Mouse (Mus musculus): ENCODE data around the gene Pts. TPM values are rescaled to one million over a fixed set of nuclear protein-coding genes. Genes with fewer than 3 reads are reported as not detected.

Pts gene
- polyA plus RNA-seq, 1 experiment from 2014 or later, result 124 TPM

- H3K27me3 ChIP-seq (ENCODE audit: control insufficient read depth, insufficient read depth, low read depth, low read length), result no peaks in the 10 kb centered on the region
- H3K4me2 ChIP-seq (ENCODE audit: low read length), result peak within 1 kb of the TSS; percentile 59
- peak; percentile 54 for ATAC-seq
- no peaks in the 10 kb centered on the region for H3K36me3 ChIP-seq (ENCODE audit: control insufficient read depth, insufficient read depth, low read length)
- peak within 1 kb of the TSS; percentile 85 for H3K27ac ChIP-seq (ENCODE audit: low read length)
- H3K9ac ChIP-seq (ENCODE audit: low read depth, low read length), result peak within 1 kb of the TSS; percentile 62
- H3K4me3 ChIP-seq (ENCODE audit: low read depth, low read length), result peak within 1 kb of the TSS; percentile 36
- H3K9me3 ChIP-seq (replicated peaks; ENCODE audit: control insufficient read depth, low read length, poor library complexity, severe bottlenecking), result no peaks in the 10 kb centered on the region
- H3K4me1 ChIP-seq (ENCODE audit: control insufficient read depth, insufficient read depth, low read length), result peaks cover 9% of the 10 kb centered on the region; the same call in 1 of the 2 replicates
- 6% methylated on average over 2 of the region's 2 CpGs for WGBS
Measured at GRCm38 (mm10) chr9:50555094-50555446, 26.5 kb upstream of the Pts start, which contains the start of gene Bco2. Gene Bco2, minus strand, starts transcription at chr9:50555181.

- no peaks in the 10 kb centered on the region for H3K27me3 ChIP-seq (ENCODE audit: control insufficient read depth, insufficient read depth, low read depth, low read length)
- peak within 1 kb of the TSS; percentile 59 for H3K4me2 ChIP-seq (ENCODE audit: low read length)
- ATAC-seq, result peak; percentile 97
- H3K4me3 ChIP-seq (ENCODE audit: low read depth, low read length), result peak within 1 kb of the TSS; percentile 36
- no peaks in the 10 kb centered on the region for H3K9me3 ChIP-seq (replicated peaks; ENCODE audit: control insufficient read depth, low read length, poor library complexity, severe bottlenecking)
- H3K27ac ChIP-seq (ENCODE audit: low read length), result peak within 1 kb of the TSS; percentile 85
- no peaks in the 10 kb centered on the region for H3K36me3 ChIP-seq (ENCODE audit: control insufficient read depth, insufficient read depth, low read length)
- 17% methylated on average over 12 of the region's 12 CpGs for WGBS
- H3K9ac ChIP-seq (ENCODE audit: low read depth, low read length), result peak within 1 kb of the TSS; percentile 62
- H3K4me1 ChIP-seq (ENCODE audit: control insufficient read depth, insufficient read depth, low read length), result peaks cover 9% of the 10 kb centered on the region; the same call in 1 of the 2 replicates
Measured at GRCm38 (mm10) chr9:50554241-50555093, 25.9 kb upstream of the Pts start, which contains the start of gene Il18. Gene Il18, plus strand, starts transcription at chr9:50554827.

- 71% methylated on average over 2 of the region's 2 CpGs for WGBS
- H3K9ac ChIP-seq (ENCODE audit: low read depth, low read length), result no peak overlapping the region
- no peaks in the 10 kb centered on the region for H3K36me3 ChIP-seq (ENCODE audit: control insufficient read depth, insufficient read depth, low read length)
- peaks cover 9% of the 10 kb centered on the region; the same call in 1 of the 2 replicates for H3K4me1 ChIP-seq (ENCODE audit: control insufficient read depth, insufficient read depth, low read length)
- no peak overlapping the region for H3K27ac ChIP-seq (ENCODE audit: low read length)
- ATAC-seq, result no peak
- no peak overlapping the region for H3K4me3 ChIP-seq (ENCODE audit: low read depth, low read length)
- no peaks in the 10 kb centered on the region for H3K9me3 ChIP-seq (replicated peaks; ENCODE audit: control insufficient read depth, low read length, poor library complexity, severe bottlenecking)
- no peaks in the 10 kb centered on the region for H3K27me3 ChIP-seq (ENCODE audit: control insufficient read depth, insufficient read depth, low read depth, low read length)
- no peak overlapping the region for H3K4me2 ChIP-seq (ENCODE audit: low read length)
Measured at GRCm38 (mm10) chr9:50553547-50553946, 25.0 kb upstream of the Pts start.

DNA sequence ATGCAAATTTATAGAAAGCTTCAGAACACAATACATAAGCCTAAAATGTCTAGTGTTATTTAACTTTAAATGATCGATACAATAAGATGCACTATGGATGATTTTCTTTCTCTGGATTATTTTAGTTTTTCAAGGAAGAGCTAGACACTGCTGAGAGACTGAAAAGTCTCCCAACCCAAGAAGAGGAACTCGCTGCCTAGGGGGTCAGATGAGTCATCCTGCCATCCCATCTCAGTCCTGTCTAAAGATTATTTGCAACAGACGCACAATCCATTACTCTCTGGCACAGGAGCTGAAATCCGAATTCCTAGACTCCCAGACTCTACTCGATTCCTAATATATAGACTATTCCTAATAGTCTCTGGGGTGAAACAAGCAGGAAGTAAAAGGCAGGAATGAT is 23.7 kb upstream of the Pts start:
- no peak for ATAC-seq
- H3K36me3 ChIP-seq (ENCODE audit: control insufficient read depth, insufficient read depth, low read length), result no peaks in the 10 kb centered on the region
- H3K4me1 ChIP-seq (ENCODE audit: control insufficient read depth, insufficient read depth, low read length), result peaks cover 9% of the 10 kb centered on the region; the same call in 1 of the 2 replicates
- H3K9me3 ChIP-seq (replicated peaks; ENCODE audit: control insufficient read depth, low read length, poor library complexity, severe bottlenecking), result no peaks in the 10 kb centered on the region
- no peaks in the 10 kb centered on the region for H3K27me3 ChIP-seq (ENCODE audit: control insufficient read depth, insufficient read depth, low read depth, low read length)
- H3K4me3 ChIP-seq (ENCODE audit: low read depth, low read length), result no peak overlapping the region
- no peak overlapping the region for H3K27ac ChIP-seq (ENCODE audit: low read length)
- no peak overlapping the region for H3K9ac ChIP-seq (ENCODE audit: low read depth, low read length)
- 90% methylated on average over 5 of the region's 5 CpGs for WGBS
- H3K4me2 ChIP-seq (ENCODE audit: low read length), result no peak overlapping the region

GRCm38 (mm10) chr9:50548936-50549335 is 20.4 kb upstream of the Pts start:
- ATAC-seq, result no peak
- no peak overlapping the region for H3K9ac ChIP-seq (ENCODE audit: low read depth, low read length)
- no peak overlapping the region for H3K4me3 ChIP-seq (ENCODE audit: low read depth, low read length)
- H3K4me2 ChIP-seq (ENCODE audit: low read length), result no peak overlapping the region
- 88% methylated on average over 4 of the region's 4 CpGs for WGBS
- no peaks in the 10 kb centered on the region for H3K9me3 ChIP-seq (replicated peaks; ENCODE audit: control insufficient read depth, low read length, poor library complexity, severe bottlenecking)
- no peak overlapping the region for H3K27ac ChIP-seq (ENCODE audit: low read length)
- H3K27me3 ChIP-seq (ENCODE audit: control insufficient read depth, insufficient read depth, low read depth, low read length), result no peaks in the 10 kb centered on the region
- H3K36me3 ChIP-seq (ENCODE audit: control insufficient read depth, insufficient read depth, low read length), result no peaks in the 10 kb centered on the region
- H3K4me1 ChIP-seq (ENCODE audit: control insufficient read depth, insufficient read depth, low read length), result no peaks in the 10 kb centered on the region

GRCm38 (mm10) chr9:50547859-50548478 is 19.4 kb upstream of the Pts start:
- no peak overlapping the region for H3K9ac ChIP-seq (ENCODE audit: low read depth, low read length)
- ATAC-seq, result no peak
- H3K36me3 ChIP-seq (ENCODE audit: control insufficient read depth, insufficient read depth, low read length), result no peaks in the 10 kb centered on the region
- 58% methylated on average over 5 of the region's 5 CpGs for WGBS
- H3K27ac ChIP-seq (ENCODE audit: low read length), result no peak overlapping the region
- no peaks in the 10 kb centered on the region for H3K27me3 ChIP-seq (ENCODE audit: control insufficient read depth, insufficient read depth, low read depth, low read length)
- H3K4me1 ChIP-seq (ENCODE audit: control insufficient read depth, insufficient read depth, low read length), result no peaks in the 10 kb centered on the region
- no peak overlapping the region for H3K4me3 ChIP-seq (ENCODE audit: low read depth, low read length)
- H3K4me2 ChIP-seq (ENCODE audit: low read length), result no peak overlapping the region
- H3K9me3 ChIP-seq (replicated peaks; ENCODE audit: control insufficient read depth, low read length, poor library complexity, severe bottlenecking), result no peaks in the 10 kb centered on the region

DNA sequence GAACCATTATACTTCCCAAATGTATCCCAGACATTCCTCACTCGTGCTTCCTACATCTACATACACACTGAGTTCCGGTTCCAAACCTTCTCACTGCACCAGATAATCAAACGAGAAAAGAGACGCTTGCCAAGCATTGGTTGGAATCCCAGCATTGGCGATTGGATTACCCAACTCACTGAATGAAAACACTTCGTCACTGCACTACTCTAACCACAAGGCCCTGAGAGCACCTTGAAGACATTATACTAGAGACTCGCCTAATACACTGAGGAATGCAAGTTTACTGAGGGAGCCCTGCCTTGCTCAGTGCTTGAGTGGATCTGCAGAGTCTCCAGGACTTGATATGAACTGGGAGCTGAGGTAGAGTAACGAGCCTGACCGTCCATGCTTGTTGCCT is 13.9 kb upstream of the Pts start:
- no peak overlapping the region for H3K27ac ChIP-seq (ENCODE audit: low read length)
- ATAC-seq, result no peak
- 81% methylated on average over 9 of the region's 9 CpGs for WGBS
- H3K27me3 ChIP-seq (ENCODE audit: control insufficient read depth, insufficient read depth, low read depth, low read length), result no peaks in the 10 kb centered on the region
- no peak overlapping the region for H3K4me2 ChIP-seq (ENCODE audit: low read length)
- H3K4me3 ChIP-seq (ENCODE audit: low read depth, low read length), result no peak overlapping the region
- no peak overlapping the region for H3K9ac ChIP-seq (ENCODE audit: low read depth, low read length)
- H3K36me3 ChIP-seq (ENCODE audit: control insufficient read depth, insufficient read depth, low read length), result no peaks in the 10 kb centered on the region
- H3K4me1 ChIP-seq (ENCODE audit: control insufficient read depth, insufficient read depth, low read length), result no peaks in the 10 kb centered on the region
- H3K9me3 ChIP-seq (replicated peaks; ENCODE audit: control insufficient read depth, low read length, poor library complexity, severe bottlenecking), result no peaks in the 10 kb centered on the region

- H3K36me3 ChIP-seq (ENCODE audit: control insufficient read depth, insufficient read depth, low read length), result no peaks in the 10 kb centered on the region
- no peaks in the 10 kb centered on the region for H3K9me3 ChIP-seq (replicated peaks; ENCODE audit: control insufficient read depth, low read length, poor library complexity, severe bottlenecking)
- no peak overlapping the region for H3K27ac ChIP-seq (ENCODE audit: low read length)
- no peak overlapping the region for H3K4me3 ChIP-seq (ENCODE audit: low read depth, low read length)
- WGBS, result 72% methylated on average over 7 of the region's 7 CpGs
- H3K27me3 ChIP-seq (ENCODE audit: control insufficient read depth, insufficient read depth, low read depth, low read length), result no peaks in the 10 kb centered on the region
- H3K4me1 ChIP-seq (ENCODE audit: control insufficient read depth, insufficient read depth, low read length), result no peaks in the 10 kb centered on the region
- no peak overlapping the region for H3K4me2 ChIP-seq (ENCODE audit: low read length)
- H3K9ac ChIP-seq (ENCODE audit: low read depth, low read length), result no peak overlapping the region
- ATAC-seq, result no peak
Measured at GRCm38 (mm10) chr9:50540170-50540569, 11.6 kb upstream of the Pts start.

- ATAC-seq, result no peak
- Histone ChIP-seq H3K4me2 (ENCODE audit: low read length) (no peak overlapping the region), H3K9me3 (replicated peaks; ENCODE audit: control insufficient read depth, low read length, poor library complexity, severe bottlenecking) (no peaks in the 10 kb centered on the region), H3K36me3 (ENCODE audit: control insufficient read depth, insufficient read depth, low read length) (no peaks in the 10 kb centered on the region), H3K4me3 (ENCODE audit: low read depth, low read length) (no peak overlapping the region), H3K9ac (ENCODE audit: low read depth, low read length) (no peak overlapping the region), H3K27ac (ENCODE audit: low read length) (no peak overlapping the region), H3K27me3 (ENCODE audit: control insufficient read depth, insufficient read depth, low read depth, low read length) (no peaks in the 10 kb centered on the region), H3K4me1 (ENCODE audit: control insufficient read depth, insufficient read depth, low read length) (no peaks in the 10 kb centered on the region)
- 84% methylated on average over 4 of the region's 4 CpGs for WGBS
Measured at GRCm38 (mm10) chr9:50537295-50537694, 8.8 kb upstream of the Pts start.
